Mouse (Mus musculus) bone marrow, adult 2 months (tissue): ENCODE data around the gene Magi2.

ENCODE experiments used
- CTCF ChIP-seq: fragments of 200-500 bp; IDR thresholded peaks from 2 replicates; pipeline ENCODE4 v1.5.1; 2011; ENCODE audit warnings: low read length, control low read depth; ENCODE audit not compliant: control insufficient read depth, insufficient read depth
- POLR2A ChIP-seq: fragments of 200-500 bp; IDR thresholded peaks from 2 replicates; pipeline ENCODE4 v1.6.1; 2011; ENCODE audit warnings: low read depth, mild to moderate bottlenecking, control low read depth, low read length, borderline replicate concordance; ENCODE audit not compliant: control insufficient read depth

DNA sequence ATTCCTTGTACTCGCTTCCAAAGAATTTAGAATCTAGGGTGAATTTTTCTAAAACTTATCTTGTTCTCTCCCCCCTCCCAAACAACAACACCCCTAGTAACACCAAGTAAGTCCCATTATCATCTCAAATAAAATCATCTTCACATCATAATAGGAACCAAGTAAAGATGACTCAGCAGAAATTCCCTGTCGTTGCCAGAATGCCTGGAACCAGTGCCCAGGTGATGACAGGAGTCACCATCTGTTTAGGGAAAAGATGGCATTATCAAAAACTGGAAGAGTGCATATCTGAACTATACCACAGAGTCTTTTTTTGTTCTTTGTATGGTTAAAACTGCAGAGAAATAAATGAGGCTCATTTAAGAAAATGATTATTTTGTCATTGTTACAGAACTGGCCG, 1103.2 kb downstream of the Magi2 start:
- no peak for TF ChIP-seq CTCF
- no peak for TF ChIP-seq POLR2A
